Mouse (Mus musculus): Measurements from ENCODE around the gene Tmem206.

- TF ChIP-seq HCFC1 (IDR thresholded peaks at IDR 0.05; ENCODE audit: borderline replicate concordance, insufficient read depth, low read length): peak; percentile 98
- no peak for TF ChIP-seq ZNF384 (IDR thresholded peaks at IDR 0.05; ENCODE audit: low read depth, low read length)
- TF ChIP-seq ZC3H11A (IDR thresholded peaks at IDR 0.05; ENCODE audit: borderline replicate concordance, low read depth, low read length): no peak
Measured at GRCm38 (mm10) chr1:191325726-191326232, at the start of gene Tmem206.
